Mouse (Mus musculus) embryonic fibroblast, embryonic 13.5 days (primary cell): ENCODE measurements at regions not wholly inside any gene's neighbourhood (a gene's known extent, or its start where the extent isn't known, plus 50 kb on each side); places are given as distances from the start of the nearest gene placed in this dataset.

Experiments used
- CTCF ChIP-seq: IDR thresholded peaks from 2 replicates; pipeline ENCODE4 v1.5.1; 2011; ENCODE audit warnings: mild to moderate bottlenecking, control low read depth, low read length, moderate library complexity, borderline replicate concordance; ENCODE audit not compliant: insufficient read depth
- POLR2A ChIP-seq: IDR thresholded peaks from 2 replicates; pipeline ENCODE4 v1.6.1; 2011; ENCODE audit warnings: low read depth, mild to moderate bottlenecking, control low read depth, low read length, moderate library complexity

DNA sequence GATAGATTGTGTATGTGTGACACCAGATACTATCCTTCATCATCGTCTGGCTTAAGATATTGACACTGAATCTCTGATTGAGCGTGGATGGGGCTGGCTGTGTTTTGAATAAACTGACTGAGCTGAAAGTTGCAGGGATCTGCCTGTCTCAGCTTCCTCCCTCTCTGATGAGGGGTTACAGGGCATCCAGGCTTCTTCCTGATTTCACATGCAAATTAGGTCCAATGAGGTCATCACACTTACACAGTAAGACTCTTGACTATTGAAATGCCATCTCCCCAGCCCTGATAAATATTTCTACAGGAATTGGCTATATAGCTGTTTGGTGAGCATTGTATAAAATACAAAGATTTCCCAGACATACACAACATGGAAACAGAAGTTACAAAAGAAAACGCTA lies 113.1 kb upstream of the Adgrl2 start:
- TF ChIP-seq POLR2A = no peak
- TF ChIP-seq CTCF = no peak
